23 mouse cellular contexts compared by ENCODE assay signal in genomic region chr11:32516091-32516490, GRCm38 (mm10). TPM values are rescaled to one million over a fixed set of nuclear protein-coding genes. Genes with fewer than 3 reads are reported as not detected.
DNase-seq lines count a peak whose midpoint lies in the region; ATAC-seq and TF ChIP-seq lines count a peak whose summit lies in the region.
"Had no signal": no experiment of that assay in that cellular context is flagged by ENCODE, and none has a peak within 500 bp of the region (broad histone marks: within the 10 kb centered on the region; RNA-seq: fewer than 3 reads in every experiment).

No protein-coding gene starts in this region.

- 0 out of 2 replicates have a peak, but pooled peaks cover 5% of the 10 kb centered on the region for H3K4me1 ChIP-seq in hindbrain, embryonic 13.5 days (replicated peaks)
- H3K4me1 ChIP-seq in hindbrain, embryonic 12.5 days, result no peaks in the 10 kb centered on the region
- no peaks in the 10 kb centered on the region for H3K4me1 ChIP-seq in lung, adult 2 months (ENCODE audit: control insufficient read depth, insufficient read depth, low read length)
- H3K4me1 ChIP-seq: embryonic facial prominence, embryonic 13.5 days; heart, embryonic 10.5 days; kidney, embryonic 15.5 days had no signal

- no peak for ATAC-seq in cerebellum, adult (ENCODE audit: insufficient number of reproducible peaks, low FRiP score, low TSS enrichment)
- ATAC-seq in hindbrain, embryonic 13.5 days (ENCODE audit: low FRiP score), result no peak
- ATAC-seq in hindbrain, embryonic 12.5 days (ENCODE audit: low FRiP score), result no peak

- no peak overlapping the region for H3K4me3 ChIP-seq in hindbrain, embryonic 13.5 days
- no peak overlapping the region for H3K4me3 ChIP-seq in hindbrain, embryonic 12.5 days
- no peak overlapping the region for H3K4me3 ChIP-seq in lung, adult 2 months (replicated peaks; ENCODE audit: extremely low read depth, low read depth, low read length)
- H3K4me3 ChIP-seq: embryonic facial prominence, embryonic 13.5 days; erythroblast, embryonic 14.5 days; heart, embryonic 10.5 days; kidney, embryonic 15.5 days; left cerebral cortex, adult 2 months; liver, embryonic 13.5 days had no signal

- no peak for TF ChIP-seq POLR2A in lung, adult 2 months (IDR thresholded peaks at IDR 0.05; ENCODE audit: borderline replicate concordance, extremely low read depth, low read depth, low read length)

- WGBS in hindbrain, embryonic 13.5 days, result 91% methylated on average over 12 of the region's 12 CpGs
- WGBS in hindbrain, embryonic 12.5 days, result 87% methylated on average over 12 of the region's 12 CpGs
- 87% methylated on average over 12 of the region's 12 CpGs for WGBS in lung, adult 2 months

- peaks cover 30% of the 10 kb centered on the region for H3K36me3 ChIP-seq in hindbrain, embryonic 13.5 days
- H3K36me3 ChIP-seq in hindbrain, embryonic 12.5 days, result peaks cover 28% of the 10 kb centered on the region

- H3K27me3 ChIP-seq in hindbrain, embryonic 13.5 days, result no peaks in the 10 kb centered on the region
- H3K27me3 ChIP-seq in hindbrain, embryonic 12.5 days, result no peaks in the 10 kb centered on the region
- H3K27me3 ChIP-seq: CH12.LX; embryonic facial prominence, embryonic 13.5 days; kidney, embryonic 15.5 days; liver, embryonic 13.5 days had no signal

- H3K9me3 ChIP-seq in hindbrain, embryonic 13.5 days, result no peaks in the 10 kb centered on the region
- no peaks in the 10 kb centered on the region for H3K9me3 ChIP-seq in hindbrain, embryonic 12.5 days (replicated peaks)
- H3K9me3 ChIP-seq: embryonic facial prominence, embryonic 13.5 days; heart, embryonic 10.5 days; kidney, embryonic 15.5 days; liver, embryonic 13.5 days had no signal

- peak; percentile 64 to 67 for DNase-seq in cerebellum, postnatal 25 days
- DNase-seq in ES-CJ7 (ENCODE audit: low read depth, low spot score), result peak; percentile 19
- DNase-seq in ZHBTc4 (ENCODE audit: low read depth, low spot score), result peak; percentile 45
- no peak for DNase-seq in lung, adult 2 months
- DNase-seq: adrenal gland, postnatal 10 days; B cell, adult 2 months; embryo, embryonic 11 days; kidney, adult 11 months; kidney, postnatal 4 days; layer of hippocampus, adult 9-11 months; liver, embryonic 13.5 days; lung, embryonic 14.5 days; midbrain, embryonic 14.5 days; thymus, postnatal 14 days had no signal

- no peak overlapping the region for H3K9ac ChIP-seq in hindbrain, embryonic 13.5 days
- no peak overlapping the region for H3K9ac ChIP-seq in hindbrain, embryonic 12.5 days
- H3K9ac ChIP-seq: embryonic facial prominence, embryonic 13.5 days; kidney, embryonic 15.5 days; liver, embryonic 13.5 days; lung, embryonic 14.5 days had no signal

- no peak overlapping the region for H3K4me2 ChIP-seq in hindbrain, embryonic 13.5 days
- H3K4me2 ChIP-seq in hindbrain, embryonic 12.5 days (replicated peaks), result no peak overlapping the region
- H3K4me2 ChIP-seq: embryonic facial prominence, embryonic 13.5 days; kidney, embryonic 15.5 days; liver, embryonic 13.5 days; lung, embryonic 14.5 days had no signal

- H3K27ac ChIP-seq in hindbrain, embryonic 13.5 days, result 0 out of 2 replicates have a peak overlapping the region, but pooled peaks have one; percentile 30
- no peak overlapping the region for H3K27ac ChIP-seq in hindbrain, embryonic 12.5 days
- H3K27ac ChIP-seq: embryonic facial prominence, embryonic 13.5 days; heart, embryonic 10.5 days; kidney, embryonic 15.5 days; liver, embryonic 13.5 days had no signal

- no peak for TF ChIP-seq CTCF in lung, adult 2 months (IDR thresholded peaks at IDR 0.05; ENCODE audit: insufficient read depth, low read length)

RNA-seq across cellular contexts. Expression of gene Efcab9, which starts 15.8 kb away (rescaled TPM):
- not detected in 2 replicates for polyA plus RNA-seq in hindbrain, embryonic 13.5 days (2015; fragmentation: Nextera tagmentation; extraction: Ambion mirVana)
- not detected in 2 replicates for polyA plus RNA-seq in hindbrain, embryonic 12.5 days (2016; fragmentation: Nextera tagmentation; extraction: Ambion mirVana)
- not detected in 2 replicates for polyA plus RNA-seq in lung, adult 2 months (2012; rRNA removed)
- polyA plus RNA-seq: embryonic facial prominence, embryonic 13.5 days; erythroblast, embryonic 14.5 days; heart, embryonic 10.5 days; midbrain, embryonic 14.5 days had no signal

RNA-seq across cellular contexts. Expression of gene Stk10, which starts 17.0 kb away (rescaled TPM):
- 2.1 TPM in 2 replicates for polyA plus RNA-seq in hindbrain, embryonic 13.5 days (2015; fragmentation: Nextera tagmentation; extraction: Ambion mirVana)
- polyA plus RNA-seq in hindbrain, embryonic 12.5 days (2016; fragmentation: Nextera tagmentation; extraction: Ambion mirVana), result 2.5 and 3.3 TPM in 2 replicates
- 19.4 and 22.8 TPM in 2 replicates for polyA plus RNA-seq in lung, adult 2 months (2012; rRNA removed)
